Mouse (Mus musculus) midbrain, embryonic 11.5 days (tissue): ENCODE results near the gene Vmn1r85. TPM values are rescaled to one million over a fixed set of nuclear protein-coding genes. Genes with fewer than 3 reads are reported as not detected.
A peak's percentile ranks its signal among the peaks of the same experiment; 100 is the strongest.

Experiments used
- ATAC-seq: fragments of 200-750 bp; cut with Nextera tagmentation; 2 replicates; pipeline ENCODE4 v1.8.0; 2017; ENCODE audit warnings: moderate TSS enrichment, moderate library complexity; ENCODE audit not compliant: low FRiP score
- DNase-seq: peaks from one replicate; pipeline ENCODE4 v3.0.0; 2015; ENCODE audit warnings: low spot score; ENCODE audit errors: missing footprints
- H3K27ac ChIP-seq: fragments of 300-500 bp; sonication (generic); 2 replicates; pipeline ENCODE4 v1.5.1; 2014; ENCODE audit warnings: low read depth, low read length
- H3K27me3 ChIP-seq: fragments of 300-500 bp; sonication (generic); 2 replicates; pipeline ENCODE4 v1.6.1; 2014; ENCODE audit warnings: mild to moderate bottlenecking, low read length, moderate library complexity, mixed read lengths; ENCODE audit not compliant: control insufficient read depth, insufficient read depth
- H3K36me3 ChIP-seq: fragments of 300-500 bp; sonication (generic); 2 replicates; pipeline ENCODE4 v1.6.1; 2014; ENCODE audit warnings: mild to moderate bottlenecking, low read length, moderate library complexity, mixed read lengths; ENCODE audit not compliant: control insufficient read depth, insufficient read depth
- H3K4me1 ChIP-seq: fragments of 300-500 bp; sonication (generic); 2 replicates; pipeline ENCODE4 v1.6.1; 2014; ENCODE audit warnings: low read length; ENCODE audit not compliant: control insufficient read depth, insufficient read depth
- H3K4me2 ChIP-seq: fragments of 300-500 bp; sonication (generic); 2 replicates; pipeline ENCODE4 v1.6.1; 2014; ENCODE audit warnings: mild to moderate bottlenecking, moderate library complexity
- H3K4me3 ChIP-seq: fragments of 300-500 bp; sonication (generic); 2 replicates; pipeline ENCODE4 v1.5.1; 2014; ENCODE audit warnings: low read depth, low read length
- H3K9ac ChIP-seq: fragments of 300-500 bp; sonication (generic); 2 replicates; pipeline ENCODE4 v1.6.1; 2014; ENCODE audit warnings: low read length
- H3K9me3 ChIP-seq: fragments of 300-500 bp; sonication (generic); 2 replicates; pipeline ENCODE4 v1.6.1; 2016; ENCODE audit warnings: low read length; ENCODE audit not compliant: control insufficient read depth
- WGBS: fragments of 180-500 bp; shearing (Covaris S2); extraction: QIAGEN DNeasy Blood & Tissue Kit; methylation state at CpG from one replicate; pipeline ENCODE4 v1.1.7; 2014; 5-methylcytosine and 5-hydroxymethylcytosine counted together
- polyA plus RNA-seq: library from polyadenylated mRNA; unstranded; fragments of >200 nt; fragmentation: Nextera tagmentation; extraction: Ambion mirVana; gene quantifications from 2 replicates; pipeline ENCODE4 v1.2.1, GENCODE M21; 2014

Gene Vmn1r85
- polyA plus RNA-seq, 1 experiment from 2014 or later: not detected

GRCm38 (mm10) chr7:13056913-13057700 is 37.9 kb downstream of the Vmn1r85 start:
- no peak for ATAC-seq
- no peak overlapping the region for H3K9ac ChIP-seq
- WGBS: 54% methylated on average over 8 of the region's 8 CpGs
- peaks cover 4% of the 10 kb centered on the region; the same call in 1 of the 2 replicates for H3K4me1 ChIP-seq
- no peaks in the 10 kb centered on the region for H3K27me3 ChIP-seq
- no peak for DNase-seq
- H3K9me3 ChIP-seq: no peaks in the 10 kb centered on the region
- H3K36me3 ChIP-seq: no peaks in the 10 kb centered on the region
- no peak overlapping the region for H3K4me3 ChIP-seq
- no peak overlapping the region for H3K27ac ChIP-seq
- H3K4me2 ChIP-seq: no peak overlapping the region

DNA sequence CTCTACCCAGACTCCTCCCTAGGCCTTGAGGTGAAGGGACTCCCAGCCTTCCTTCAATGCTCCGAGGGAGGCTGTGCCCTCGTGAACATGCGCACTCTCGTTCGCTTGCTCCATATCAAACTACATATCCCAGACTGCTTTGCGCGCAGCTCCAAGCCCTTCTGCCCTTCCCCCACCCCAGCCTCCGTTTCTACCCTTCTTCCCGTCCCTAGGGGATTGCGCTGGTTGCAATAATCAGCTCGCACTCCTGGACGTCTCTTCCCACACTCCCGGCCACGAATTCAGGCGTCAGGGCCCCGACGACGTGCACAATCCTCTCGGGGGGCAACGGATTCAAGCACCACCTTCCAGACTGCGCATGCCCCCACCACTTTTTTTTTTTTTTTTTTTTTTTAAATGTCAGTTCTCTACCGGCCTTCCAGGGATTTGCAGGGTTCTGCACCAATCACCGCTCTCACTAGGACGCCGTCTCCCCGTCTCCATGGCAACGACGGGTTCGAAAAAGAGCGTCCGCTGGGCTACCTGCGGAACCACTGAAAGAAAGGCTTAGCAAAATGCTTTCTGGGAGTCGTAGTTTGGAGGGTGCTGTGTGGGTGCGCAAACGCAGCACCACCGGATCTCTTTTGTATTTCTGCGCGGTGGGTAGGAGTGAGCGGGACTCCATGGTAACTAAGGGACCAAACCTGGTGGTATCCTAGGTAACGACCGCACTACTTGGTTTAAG is 40.5 kb downstream of the Vmn1r85 start, which contains the start of gene Mzf1:
Gene Mzf1, minus strand, starts transcription at position 478 of the 724 bp plus-strand sequence.
- no peaks in the 10 kb centered on the region for H3K27me3 ChIP-seq
- peak; percentile 99 for DNase-seq

GRCm38 (mm10) chr7:13053961-13054286 is 41.0 kb downstream of the Vmn1r85 start:
- DNase-seq: no peak
- H3K36me3 ChIP-seq: no peaks in the 10 kb centered on the region
- no peaks in the 10 kb centered on the region for H3K27me3 ChIP-seq
- no peaks in the 10 kb centered on the region for H3K9me3 ChIP-seq
- WGBS: 4% methylated on average over 15 of the region's 15 CpGs
- H3K4me3 ChIP-seq: peak overlapping the region; percentile 58
- H3K27ac ChIP-seq: peak overlapping the region; percentile 87; the same call in 1 of the 2 replicates
- peak overlapping the region; percentile 61 for H3K9ac ChIP-seq
- peaks cover 4% of the 10 kb centered on the region; the same call in 1 of the 2 replicates for H3K4me1 ChIP-seq
- no peak for ATAC-seq
- H3K4me2 ChIP-seq: peak overlapping the region; percentile 54

More for the DNA sequence above, 40.5 kb downstream of the Vmn1r85 start, which contains the start of gene Mzf1:
- Histone ChIP-seq H3K4me1 (peaks cover 4% of the 10 kb centered on the region; the same call in 1 of the 2 replicates), H3K9me3 (no peaks in the 10 kb centered on the region), H3K27ac (peak within 1 kb of the TSS; percentile 87), H3K4me2 (peak within 1 kb of the TSS; percentile 54), H3K36me3 (no peaks in the 10 kb centered on the region), H3K9ac (peak within 1 kb of the TSS; percentile 66), H3K4me3 (peak within 1 kb of the TSS; percentile 58)
- under 1% methylated on average over 41 of the region's 41 CpGs for WGBS
- peak; percentile 95 for ATAC-seq

GRCm38 (mm10) chr7:13053501-13053900 is 41.5 kb downstream of the Vmn1r85 start:
- DNase-seq: no peak
- Histone ChIP-seq H3K27ac (no peak overlapping the region), H3K9ac (peak overlapping the region; percentile 61; the same call in 1 of the 2 replicates), H3K4me2 (peak overlapping the region; percentile 54), H3K4me3 (peak overlapping the region; percentile 58), H3K4me1 (peaks cover 4% of the 10 kb centered on the region; the same call in 1 of the 2 replicates), H3K27me3 (no peaks in the 10 kb centered on the region), H3K9me3 (no peaks in the 10 kb centered on the region), H3K36me3 (no peaks in the 10 kb centered on the region)
- 95% methylated on average over 2 of the region's 2 CpGs for WGBS
- ATAC-seq: no peak

DNA sequence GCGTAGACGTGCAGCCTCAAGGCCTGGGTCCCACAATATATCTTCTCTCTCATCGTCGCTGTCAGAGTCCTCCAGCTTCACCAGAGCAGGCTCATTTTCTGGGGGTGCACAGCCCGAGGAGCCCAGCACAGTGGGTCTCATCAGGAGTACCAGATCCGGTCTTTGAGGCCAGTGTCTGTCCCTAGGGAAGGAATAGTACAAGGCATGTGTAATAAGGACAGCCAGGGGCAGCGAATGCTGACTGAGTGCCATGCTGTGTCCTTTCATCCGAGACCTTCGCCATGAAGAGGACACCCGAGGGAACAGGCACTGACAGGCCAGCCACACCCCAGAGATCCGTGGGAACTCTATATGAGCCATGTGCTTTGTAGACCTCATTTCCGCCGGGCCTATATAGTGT is 42.0 kb downstream of the Vmn1r85 start:
- Histone ChIP-seq H3K27me3 (no peaks in the 10 kb centered on the region), H3K27ac (no peak overlapping the region), H3K4me1 (peaks cover 4% of the 10 kb centered on the region; the same call in 1 of the 2 replicates), H3K9me3 (no peaks in the 10 kb centered on the region), H3K9ac (no peak overlapping the region), H3K4me2 (no peak overlapping the region), H3K36me3 (no peaks in the 10 kb centered on the region), H3K4me3 (no peak overlapping the region)
- DNase-seq (no peak), ATAC-seq (no peak)
- WGBS: 90% methylated on average over 13 of the region's 13 CpGs

DNA sequence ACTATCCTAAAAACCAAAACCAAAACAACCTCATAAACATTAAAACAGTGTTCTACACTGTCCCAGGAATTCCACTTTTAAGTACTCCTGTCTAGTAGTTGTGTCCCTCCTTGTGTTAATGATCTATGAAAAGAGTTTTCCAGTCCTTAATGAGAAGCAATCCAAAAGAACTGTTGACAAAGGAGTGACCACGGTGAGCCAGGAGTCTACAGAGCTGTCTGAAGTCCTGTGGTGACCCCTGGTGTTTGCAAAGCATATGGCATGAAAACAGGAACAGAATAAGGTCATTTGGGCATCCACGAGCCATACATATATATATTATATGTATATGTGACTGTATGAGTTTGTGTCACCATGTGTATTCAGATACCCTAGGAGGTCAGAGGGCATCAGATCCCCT is 48.9 kb downstream of the Vmn1r85 start:
- 18% methylated on average over 2 of the region's 2 CpGs for WGBS
- H3K9ac ChIP-seq: no peak overlapping the region

GRCm38 (mm10) chr7:13044254-13044625 is 50.7 kb downstream of the Vmn1r85 start:
- H3K9ac ChIP-seq: peak overlapping the region; percentile 65
- H3K9me3 ChIP-seq: no peaks in the 10 kb centered on the region
- peak; percentile 34; the same call in 1 of the 2 replicates for ATAC-seq
- H3K4me1 ChIP-seq: peaks cover 11% of the 10 kb centered on the region
- H3K27ac ChIP-seq: no peak overlapping the region
- no peak for DNase-seq
- H3K27me3 ChIP-seq: peaks cover 36% of the 10 kb centered on the region
- 3% methylated on average over 23 of the region's 23 CpGs for WGBS
- H3K4me2 ChIP-seq: peak overlapping the region; percentile 80
- H3K36me3 ChIP-seq: no peaks in the 10 kb centered on the region
- peak overlapping the region; percentile 44 for H3K4me3 ChIP-seq

More for the DNA sequence above, 48.9 kb downstream of the Vmn1r85 start:
- Histone ChIP-seq H3K36me3 (no peaks in the 10 kb centered on the region), H3K4me1 (peaks cover 10% of the 10 kb centered on the region), H3K27me3 (peaks cover 36% of the 10 kb centered on the region), H3K4me3 (no peak overlapping the region), H3K4me2 (no peak overlapping the region), H3K27ac (no peak overlapping the region), H3K9me3 (no peaks in the 10 kb centered on the region)
- DNase-seq (peak; percentile 92), ATAC-seq (peak; percentile 64)

GRCm38 (mm10) chr7:13043445-13044253 is 51.3 kb downstream of the Vmn1r85 start:
- Histone ChIP-seq H3K27me3 (peaks cover 36% of the 10 kb centered on the region), H3K9me3 (no peaks in the 10 kb centered on the region), H3K36me3 (no peaks in the 10 kb centered on the region), H3K4me3 (peak overlapping the region; percentile 44), H3K27ac (no peak overlapping the region), H3K4me1 (peaks cover 17% of the 10 kb centered on the region), H3K9ac (peak overlapping the region; percentile 65), H3K4me2 (peak overlapping the region; percentile 80)
- peak; percentile 61 for ATAC-seq
- peak; percentile 94 for DNase-seq
- 6% methylated on average over 88 of the region's 88 CpGs for WGBS
